Mouse (Mus musculus) E14TG2a.4 (cell line): ENCODE measurements around the gene Runx2.

Experiments used
- H3K27me3 ChIP-seq: 2 replicates; pipeline ENCODE4 v1.6.1; 2014; ENCODE audit warnings: low read length, control low read depth; ENCODE audit not compliant: insufficient read depth
- H3K36me3 ChIP-seq: 2 replicates; pipeline ENCODE4 v1.6.1; 2014; ENCODE audit warnings: low read length, control low read depth; ENCODE audit not compliant: insufficient read depth
- H3K4me1 ChIP-seq: replicated peaks from 2 replicates; pipeline ENCODE4 v1.6.1; 2014; ENCODE audit warnings: low read depth, low read length, control low read depth
- H3K4me3 ChIP-seq: replicated peaks from 2 replicates; pipeline ENCODE4 v1.5.1; 2014; ENCODE audit warnings: mild to moderate bottlenecking, low read length
- H3K9me3 ChIP-seq: 2 replicates; pipeline ENCODE4 v1.6.1; 2014; ENCODE audit warnings: low read length, control low read depth
- CTCF ChIP-seq: conservative IDR thresholded peaks from 2 replicates; pipeline ENCODE4 v1.5.1; 2014; ENCODE audit warnings: low read length
- NANOG ChIP-seq: IDR thresholded peaks from 2 replicates; pipeline ENCODE4 v1.6.1; 2014; ENCODE audit warnings: borderline replicate concordance, low read length, mixed read lengths
- POU5F1 ChIP-seq: IDR thresholded peaks from 2 replicates; pipeline ENCODE4 v1.6.1; 2014; ENCODE audit warnings: low read length, borderline replicate concordance

Runx2 gene

DNA sequence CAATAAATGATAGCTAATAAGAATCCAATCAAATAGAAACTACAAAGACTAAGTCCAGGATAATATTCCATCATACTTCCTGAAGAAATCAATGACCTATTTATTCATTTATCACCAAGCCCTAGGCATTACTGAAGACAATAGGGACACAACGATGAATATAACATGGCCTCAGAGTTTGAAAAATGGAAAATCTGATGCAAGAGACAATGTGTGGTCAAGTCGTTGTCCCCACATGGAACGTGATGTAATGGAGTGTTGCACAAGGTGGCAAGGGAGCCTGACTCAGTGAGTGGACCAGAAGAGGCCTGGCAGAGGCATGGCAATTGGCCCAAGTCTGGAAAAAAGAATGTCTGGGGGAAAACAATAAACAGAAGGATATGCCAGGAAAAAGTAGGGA is 161.5 kb downstream of the Runx2 start:
- Histone ChIP-seq H3K4me1 (peaks cover 10% of the 10 kb centered on the region), H3K27me3 (no peaks in the 10 kb centered on the region), H3K9me3 (no peaks in the 10 kb centered on the region), H3K36me3 (no peaks in the 10 kb centered on the region), H3K4me3 (no peak overlapping the region)
- TF ChIP-seq CTCF (no peak), NANOG (no peak), POU5F1 (no peak)

DNA sequence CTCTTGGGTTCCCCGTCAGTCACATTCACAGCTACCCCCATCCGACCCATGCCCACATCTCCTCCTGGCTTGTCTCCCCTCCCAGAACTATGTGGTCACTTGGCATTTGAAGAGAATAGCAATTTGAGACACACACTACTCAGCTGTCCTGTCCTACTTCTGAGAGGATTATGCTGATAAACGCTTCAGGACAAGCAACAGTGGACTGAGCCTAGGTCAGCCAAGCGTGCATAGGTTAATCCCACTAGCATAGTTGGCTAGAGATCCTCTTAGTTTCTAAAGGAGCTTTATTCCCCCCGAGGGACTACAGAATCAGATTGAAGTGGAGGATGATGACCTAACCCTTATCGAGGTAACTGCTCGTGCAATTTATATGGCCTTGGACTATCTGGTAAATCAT is 162.5 kb downstream of the Runx2 start:
- H3K4me1 ChIP-seq: peaks cover 10% of the 10 kb centered on the region
- TF ChIP-seq NANOG: no peak
- TF ChIP-seq POU5F1: no peak
- TF ChIP-seq CTCF: no peak

DNA sequence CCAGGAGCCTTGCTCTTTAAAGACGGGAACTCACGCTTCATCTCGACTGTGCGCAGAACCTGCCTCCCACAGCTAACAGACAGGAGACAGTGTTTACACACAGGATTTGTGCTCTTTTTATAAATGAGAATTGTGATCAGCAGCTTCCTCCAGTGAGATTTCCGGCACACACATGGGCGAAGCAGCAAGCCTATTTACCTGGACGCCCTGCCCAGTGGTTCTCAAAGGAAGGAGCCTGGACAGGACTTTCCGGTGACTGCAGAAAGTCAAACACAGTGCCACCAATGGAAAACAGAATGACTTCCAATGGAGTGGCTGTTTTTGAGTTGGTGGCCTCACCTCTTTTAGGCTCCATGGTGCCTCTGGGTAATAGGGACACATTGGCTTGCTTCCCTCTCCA is 163.0 kb downstream of the Runx2 start:
- Histone ChIP-seq H3K27me3 (no peaks in the 10 kb centered on the region), H3K36me3 (no peaks in the 10 kb centered on the region), H3K4me1 (peaks cover 10% of the 10 kb centered on the region), H3K9me3 (no peaks in the 10 kb centered on the region), H3K4me3 (no peak overlapping the region)
- TF ChIP-seq NANOG: no peak
- no peak for TF ChIP-seq CTCF
- TF ChIP-seq POU5F1: no peak

More for the DNA sequence above, 162.5 kb downstream of the Runx2 start:
- Histone ChIP-seq H3K27me3 (no peaks in the 10 kb centered on the region), H3K9me3 (no peaks in the 10 kb centered on the region), H3K36me3 (no peaks in the 10 kb centered on the region), H3K4me3 (no peak overlapping the region)

DNA sequence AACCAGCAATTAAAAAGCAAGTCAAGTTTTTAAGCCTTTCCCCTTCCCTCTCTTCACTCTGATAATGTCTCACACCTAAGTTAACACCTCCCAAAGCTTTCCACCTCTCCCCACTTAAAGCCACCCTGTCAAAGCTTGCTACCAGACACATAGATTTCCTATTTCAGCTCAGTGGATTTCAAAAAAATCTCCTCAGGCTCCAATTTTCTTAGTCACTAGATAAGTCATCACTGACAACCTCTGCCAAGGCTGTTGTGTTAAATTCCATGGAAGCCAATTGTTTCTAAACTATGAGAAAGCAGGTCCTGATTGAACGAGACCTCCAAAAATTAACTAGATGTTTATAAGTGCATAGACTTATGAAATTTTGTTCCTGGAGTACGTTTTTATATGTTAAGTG is 164.2 kb downstream of the Runx2 start:
- Histone ChIP-seq H3K36me3 (no peaks in the 10 kb centered on the region), H3K27me3 (no peaks in the 10 kb centered on the region), H3K4me3 (no peak overlapping the region), H3K4me1 (peaks cover 10% of the 10 kb centered on the region), H3K9me3 (no peaks in the 10 kb centered on the region)
- no peak for TF ChIP-seq POU5F1
- TF ChIP-seq CTCF: no peak
- no peak for TF ChIP-seq NANOG

DNA sequence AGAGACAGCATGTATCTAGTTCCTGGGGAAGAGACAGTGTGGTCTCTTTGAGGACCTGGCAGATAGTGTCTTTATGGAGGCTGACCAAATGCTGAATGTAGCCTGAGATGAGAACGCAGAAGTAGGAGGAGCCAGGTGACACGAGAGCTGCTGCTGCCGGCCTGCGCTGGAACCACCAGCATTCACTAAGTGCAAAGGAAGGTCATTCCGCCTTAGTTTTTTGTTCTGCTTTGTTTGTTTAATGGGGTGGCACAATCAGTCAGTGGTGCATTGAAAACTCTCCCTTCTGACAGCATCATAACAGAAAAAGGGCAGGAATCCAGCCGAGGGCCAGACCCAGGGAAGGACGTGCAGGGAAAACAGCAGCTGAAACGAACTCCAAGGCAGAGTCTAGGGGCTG is 165.5 kb downstream of the Runx2 start:
- Histone ChIP-seq H3K27me3 (no peaks in the 10 kb centered on the region), H3K9me3 (no peaks in the 10 kb centered on the region), H3K4me1 (peaks cover 10% of the 10 kb centered on the region), H3K36me3 (no peaks in the 10 kb centered on the region), H3K4me3 (no peak overlapping the region)
- TF ChIP-seq POU5F1: no peak

DNA sequence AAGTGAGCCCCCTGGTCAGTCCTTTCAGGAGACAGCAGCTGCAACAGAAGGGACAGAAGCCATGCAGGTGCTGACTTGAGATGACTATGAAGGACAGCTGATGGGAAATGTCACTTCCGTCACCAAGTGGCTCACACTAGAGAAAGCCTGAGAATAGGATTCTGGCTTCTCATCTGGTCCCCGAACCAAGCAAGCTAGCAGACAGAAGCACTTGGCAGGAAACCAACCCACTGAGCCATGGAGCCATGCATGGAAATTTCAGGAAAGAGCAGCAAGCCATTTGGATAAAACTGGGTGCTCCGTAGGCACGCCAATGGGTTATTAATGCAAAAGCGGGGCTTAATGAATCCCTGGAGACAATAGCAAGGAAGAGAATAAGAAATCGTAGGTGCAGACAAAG is 166.7 kb downstream of the Runx2 start:
- no peaks in the 10 kb centered on the region for H3K27me3 ChIP-seq
- TF ChIP-seq CTCF (no peak), POU5F1 (no peak), NANOG (no peak)
- peaks cover 10% of the 10 kb centered on the region for H3K4me1 ChIP-seq
- no peak overlapping the region for H3K4me3 ChIP-seq
- no peaks in the 10 kb centered on the region for H3K9me3 ChIP-seq
- no peaks in the 10 kb centered on the region for H3K36me3 ChIP-seq

DNA sequence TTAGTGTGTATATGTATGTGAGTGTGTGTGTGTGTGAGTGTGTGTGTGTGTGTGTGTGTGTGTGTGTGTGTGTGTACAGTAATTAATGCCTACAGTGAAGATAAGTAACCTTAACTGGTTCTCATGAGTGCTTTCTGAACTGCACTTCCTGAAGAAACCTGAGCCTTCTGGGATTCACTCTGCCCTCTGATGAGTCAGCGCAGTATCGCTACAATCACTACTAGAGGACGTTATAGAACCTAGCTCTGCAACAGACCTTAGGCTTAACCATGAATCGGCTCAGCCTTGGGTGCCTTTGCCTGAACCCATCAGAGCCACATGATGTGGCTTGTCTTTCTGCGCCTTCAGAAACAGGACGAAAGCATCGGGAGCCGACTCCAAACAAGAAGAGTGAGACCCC is 169.5 kb downstream of the Runx2 start:
- Histone ChIP-seq H3K4me1 (peaks cover 10% of the 10 kb centered on the region), H3K9me3 (no peaks in the 10 kb centered on the region), H3K4me3 (no peak overlapping the region), H3K36me3 (no peaks in the 10 kb centered on the region), H3K27me3 (no peaks in the 10 kb centered on the region)
- TF ChIP-seq POU5F1: no peak
- no peak for TF ChIP-seq NANOG
- TF ChIP-seq CTCF: no peak

DNA sequence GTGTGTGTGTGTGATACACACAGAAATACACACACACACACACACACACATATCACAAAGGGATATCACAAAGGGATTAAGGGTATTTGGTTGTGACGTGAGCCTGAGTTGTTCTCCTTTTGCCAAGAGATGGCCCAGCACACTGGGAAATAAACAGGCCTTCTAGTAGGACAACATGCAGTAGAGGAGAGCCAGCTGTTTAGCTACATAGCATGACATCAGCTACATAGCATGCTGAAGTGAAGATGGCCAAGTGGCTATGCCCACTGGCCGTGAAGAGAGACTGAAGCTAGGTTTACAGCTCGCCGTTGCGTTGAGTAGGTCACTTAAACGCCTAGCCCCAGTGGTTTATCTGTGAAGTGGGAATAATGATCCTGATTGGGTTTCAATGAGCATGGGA is 171.3 kb downstream of the Runx2 start:
- Histone ChIP-seq H3K4me1 (0 out of 2 replicates have a peak, but pooled peaks cover 3% of the 10 kb centered on the region), H3K9me3 (no peaks in the 10 kb centered on the region), H3K27me3 (no peaks in the 10 kb centered on the region; the same call in 1 of the 2 replicates), H3K36me3 (no peaks in the 10 kb centered on the region), H3K4me3 (no peak overlapping the region)
- TF ChIP-seq POU5F1 (no peak), NANOG (no peak), CTCF (no peak)

DNA sequence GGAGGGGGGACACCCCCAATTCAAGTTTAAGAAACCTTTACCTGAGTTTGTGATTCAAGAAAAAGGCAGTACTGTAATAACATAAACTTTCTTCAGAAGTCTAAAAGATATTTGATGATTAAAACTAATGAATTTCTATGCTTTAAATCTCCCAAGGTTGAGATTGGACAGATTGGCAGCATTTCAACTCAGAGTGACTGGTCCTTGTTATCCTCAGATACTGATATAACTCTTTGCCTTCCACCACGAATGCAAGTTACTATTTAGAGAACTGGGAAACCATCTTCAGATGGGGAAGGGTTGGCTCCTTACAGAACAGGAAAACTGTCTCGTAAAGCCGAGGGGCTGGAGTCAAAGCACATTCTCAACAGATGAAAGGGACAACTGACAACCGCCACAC is 172.5 kb downstream of the Runx2 start:
- Histone ChIP-seq H3K36me3 (no peaks in the 10 kb centered on the region), H3K27me3 (no peaks in the 10 kb centered on the region; the same call in 1 of the 2 replicates), H3K9me3 (no peaks in the 10 kb centered on the region), H3K4me3 (no peak overlapping the region), H3K4me1 (0 out of 2 replicates have a peak, but pooled peaks cover 3% of the 10 kb centered on the region)
- TF ChIP-seq POU5F1 (no peak), CTCF (no peak), NANOG (no peak)
